Mouse (Mus musculus) cerebral cortex, adult 2 months (tissue): ENCODE measurements around the gene Zfp1.

Experiments
- WGBS: fragments of 180-500 bp; shearing (Covaris S2); methylation state at CpG from one replicate; pipeline ENCODE4 v1.1.7; 2018; 5-methylcytosine and 5-hydroxymethylcytosine counted together

Zfp1 gene

GRCm38 (mm10) chr8:111678111-111678510, 34.9 kb downstream of the Zfp1 start:
- WGBS = 16% methylated on average over 3 of the region's 3 CpGs

GRCm38 (mm10) chr8:111678848-111679247, 35.6 kb downstream of the Zfp1 start:
- WGBS = 55% methylated on average over 7 of the region's 7 CpGs

GRCm38 (mm10) chr8:111680423-111681028, 37.3 kb downstream of the Zfp1 start:
- WGBS = 46% methylated on average over 17 of the region's 17 CpGs

GRCm38 (mm10) chr8:111681153-111681552, 38.0 kb downstream of the Zfp1 start:
- WGBS = 68% methylated on average over 11 of the region's 11 CpGs

GRCm38 (mm10) chr8:111682521-111682920, 39.3 kb downstream of the Zfp1 start:
- WGBS = 49% methylated on average over 9 of the region's 9 CpGs

- 89% methylated on average over 13 of the region's 13 CpGs for WGBS
Observed at GRCm38 (mm10) chr8:111686881-111687280, 43.7 kb downstream of the Zfp1 start.

- WGBS = 80% methylated on average over 2 of the region's 2 CpGs
Observed at GRCm38 (mm10) chr8:111690960-111691445, 47.8 kb downstream of the Zfp1 start, which contains the start of gene Ctrb1. Ctrb1 (minus strand) TSS chr8:111691010.

GRCm38 (mm10) chr8:111693261-111693741, 50.1 kb downstream of the Zfp1 start:
- WGBS = 71% methylated on average over 6 of the region's 6 CpGs

- WGBS = 56% methylated on average over 7 of the region's 7 CpGs
Observed at GRCm38 (mm10) chr8:111695441-111695840, 52.2 kb downstream of the Zfp1 start.

GRCm38 (mm10) chr8:111697655-111698054, 54.5 kb downstream of the Zfp1 start:
- WGBS = 88% methylated on average over 10 of the region's 10 CpGs

- 32% methylated on average over 1 of the region's 1 CpGs for WGBS
Observed at GRCm38 (mm10) chr8:111699035-111699434, 55.8 kb downstream of the Zfp1 start.

- 85% methylated on average over 3 of the region's 3 CpGs for WGBS
Observed at GRCm38 (mm10) chr8:111700201-111700600, 57.0 kb downstream of the Zfp1 start.

GRCm38 (mm10) chr8:111700740-111701139, 57.5 kb downstream of the Zfp1 start:
- WGBS = 90% methylated on average over 5 of the region's 5 CpGs

- WGBS = 92% methylated on average over 9 of the region's 9 CpGs
Observed at GRCm38 (mm10) chr8:111701380-111701779, 58.2 kb downstream of the Zfp1 start.

GRCm38 (mm10) chr8:111704585-111704984, 61.4 kb downstream of the Zfp1 start:
- WGBS = 92% methylated on average over 12 of the region's 12 CpGs

GRCm38 (mm10) chr8:111705222-111705621, 62.0 kb downstream of the Zfp1 start:
- WGBS = 81% methylated on average over 3 of the region's 3 CpGs

GRCm38 (mm10) chr8:111705699-111706098, 62.5 kb downstream of the Zfp1 start:
- 62% methylated on average over 5 of the region's 5 CpGs for WGBS

- 80% methylated on average over 6 of the region's 6 CpGs for WGBS
Observed at GRCm38 (mm10) chr8:111708265-111708664, 65.1 kb downstream of the Zfp1 start.

GRCm38 (mm10) chr8:111709223-111709622, 66.0 kb downstream of the Zfp1 start:
- 92% methylated on average over 1 of the region's 1 CpGs for WGBS

GRCm38 (mm10) chr8:111710777-111711485, 67.7 kb downstream of the Zfp1 start:
- WGBS = 88% methylated on average over 20 of the region's 20 CpGs

GRCm38 (mm10) chr8:111712135-111712534, 68.9 kb downstream of the Zfp1 start:
- WGBS = 43% methylated on average over 9 of the region's 9 CpGs

- WGBS = 68% methylated on average over 6 of the region's 6 CpGs
Observed at GRCm38 (mm10) chr8:111712588-111712987, 69.4 kb downstream of the Zfp1 start.

GRCm38 (mm10) chr8:111713291-111713690, 70.1 kb downstream of the Zfp1 start:
- WGBS = 83% methylated on average over 11 of the region's 11 CpGs
